Mouse (Mus musculus) yolk sac, embryonic 10.5 days (tissue): ENCODE measurements around the gene Mafb.
A peak's percentile ranks its signal among the peaks of the same experiment; 100 is the strongest.

Source experiments
- DNase-seq: peaks from one replicate; pipeline ENCODE4 v3.0.0-alpha.2; 2017; ENCODE audit warnings: low spot score

The Mafb gene

GRCm38 (mm10) chr2:160363201-160363600 is 3.7 kb downstream of the Mafb start:
- no peak for DNase-seq

DNA sequence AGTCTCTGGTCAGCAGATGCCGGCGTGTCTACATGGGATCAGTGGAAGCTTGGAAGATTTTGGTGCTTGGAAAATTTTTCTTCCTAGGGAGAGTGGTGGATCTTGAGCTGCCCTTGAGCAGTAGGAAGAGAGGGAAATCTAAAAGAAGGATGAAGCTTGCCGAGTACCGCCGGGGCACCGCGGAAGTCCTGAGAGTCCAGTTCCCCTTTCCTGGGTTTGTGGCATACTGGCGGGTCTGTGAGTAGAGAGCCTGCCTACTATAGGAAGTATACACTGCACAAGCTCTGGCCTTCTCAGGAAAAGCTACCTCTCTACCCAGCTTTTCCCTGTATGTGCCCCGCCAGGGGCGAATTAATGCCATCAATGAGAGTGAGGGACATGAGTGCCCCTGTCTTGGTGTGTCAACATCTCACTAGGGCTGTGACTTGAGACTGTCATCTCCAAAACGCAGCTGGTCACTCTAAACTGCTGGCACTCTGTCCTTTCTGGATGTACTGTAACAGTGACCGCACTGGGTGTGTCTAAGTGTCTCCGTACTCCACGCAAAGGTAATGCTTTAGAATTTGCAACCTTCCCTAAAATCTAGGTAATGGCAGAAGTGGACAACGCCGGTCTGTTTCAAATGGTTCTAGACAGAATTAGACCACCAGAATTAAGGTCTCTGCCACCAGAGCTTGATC is 5.3 kb downstream of the Mafb start:
- no peak for DNase-seq

DNA sequence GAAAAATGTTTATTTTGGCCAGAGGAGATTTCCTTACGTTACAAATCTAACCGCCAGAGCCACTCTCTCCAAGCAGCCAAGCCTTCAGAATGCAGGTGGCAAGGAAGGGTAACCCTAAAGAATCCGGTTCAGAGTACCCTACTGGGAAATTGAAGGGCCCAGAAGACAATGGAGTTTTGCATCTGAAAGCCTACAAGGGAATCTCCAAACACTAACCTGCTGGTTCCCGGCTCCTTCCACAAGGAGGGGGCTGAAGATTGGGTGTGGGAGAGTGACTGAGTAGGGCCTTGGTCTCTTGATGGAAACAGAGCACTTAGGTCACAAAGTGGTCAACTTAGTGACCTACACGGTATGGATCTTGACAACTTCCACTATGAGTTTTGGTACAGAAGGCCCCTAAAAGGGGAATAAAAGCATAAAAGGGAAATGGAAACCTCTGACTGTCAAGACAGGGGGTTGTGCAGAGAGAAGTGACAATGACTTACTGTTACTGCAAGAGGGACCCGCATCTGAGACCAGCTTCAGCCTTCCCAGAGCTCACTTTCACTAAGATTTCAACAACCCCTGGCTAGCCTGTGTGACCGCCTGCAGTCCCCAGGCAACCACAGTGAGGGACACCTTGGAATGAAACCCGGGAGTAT is 6.5 kb downstream of the Mafb start:
- DNase-seq: no peak

- no peak for DNase-seq
These were observed 8.0 kb downstream of the Mafb start for GRCm38 (mm10) chr2:160358896-160359295.

DNA sequence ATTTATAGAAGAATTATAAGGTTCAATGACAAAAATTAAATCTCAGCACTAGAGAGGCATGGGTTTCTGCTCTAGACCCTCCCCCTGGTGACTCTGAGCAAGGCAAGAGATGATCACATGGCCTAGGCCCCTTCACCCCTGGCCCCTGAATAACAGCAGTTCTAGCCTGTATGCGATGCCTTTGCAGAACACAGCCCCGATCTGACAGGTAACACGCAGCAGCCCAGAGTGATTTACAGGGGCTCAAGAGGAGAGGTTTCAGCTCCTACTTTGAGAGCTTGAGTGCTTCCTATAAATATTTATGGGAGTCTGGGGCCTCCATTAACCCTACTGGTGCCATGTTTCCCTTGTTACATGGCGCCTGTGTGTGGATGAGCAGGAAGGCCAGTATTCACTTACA is 9.4 kb downstream of the Mafb start:
- DNase-seq: no peak

DNA sequence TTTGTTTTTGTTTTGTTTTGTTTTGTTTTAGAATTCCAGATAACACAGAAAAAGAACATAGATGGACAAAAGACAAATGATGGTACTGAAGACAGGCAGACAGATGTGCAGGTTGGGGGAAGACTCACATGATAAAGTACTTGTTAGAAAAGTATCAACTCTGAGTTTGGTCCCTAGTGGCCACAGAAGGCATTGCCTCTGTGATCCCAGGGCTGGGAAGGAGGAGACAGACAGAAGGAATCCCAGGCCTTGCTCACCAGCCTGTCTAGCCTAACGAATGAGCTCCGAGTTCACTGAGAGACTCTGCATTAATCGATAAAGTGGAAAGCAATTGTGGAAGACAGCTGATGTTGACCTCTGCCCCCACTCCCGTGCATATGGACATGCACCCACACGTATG is 10.7 kb downstream of the Mafb start:
- no peak for DNase-seq

GRCm38 (mm10) chr2:160354319-160354718 is 12.5 kb downstream of the Mafb start:
- DNase-seq: no peak

GRCm38 (mm10) chr2:160353581-160353980 is 13.3 kb downstream of the Mafb start:
- DNase-seq: no peak

DNA sequence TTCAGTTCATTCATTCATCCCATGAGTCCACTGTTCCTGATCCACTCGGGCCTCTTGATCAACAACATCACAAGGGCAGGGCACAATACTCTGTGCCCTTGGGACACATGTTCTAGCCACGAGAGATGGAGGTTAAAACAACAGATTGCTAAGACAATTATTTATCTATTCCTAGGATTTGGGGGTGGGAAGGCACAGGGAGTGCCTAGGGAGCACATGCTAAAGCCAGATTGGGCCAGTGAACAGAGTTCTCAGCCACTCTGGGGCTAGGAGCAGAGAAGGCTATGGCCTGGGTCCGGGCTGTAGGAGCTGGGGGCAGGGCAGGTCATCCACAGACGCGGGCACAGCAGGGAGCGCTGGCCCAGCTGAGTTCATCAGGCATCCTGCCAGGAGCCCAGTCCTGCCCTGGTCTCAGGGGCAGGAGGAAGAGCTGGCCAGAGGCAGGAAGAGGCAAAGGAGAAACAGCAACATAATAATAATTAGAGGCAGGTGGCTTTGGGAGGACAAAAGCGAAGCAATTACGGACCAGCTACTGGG is 15.8 kb downstream of the Mafb start:
- DNase-seq: no peak

GRCm38 (mm10) chr2:160349578-160349977 is 17.3 kb downstream of the Mafb start:
- peak; percentile 76 for DNase-seq

DNA sequence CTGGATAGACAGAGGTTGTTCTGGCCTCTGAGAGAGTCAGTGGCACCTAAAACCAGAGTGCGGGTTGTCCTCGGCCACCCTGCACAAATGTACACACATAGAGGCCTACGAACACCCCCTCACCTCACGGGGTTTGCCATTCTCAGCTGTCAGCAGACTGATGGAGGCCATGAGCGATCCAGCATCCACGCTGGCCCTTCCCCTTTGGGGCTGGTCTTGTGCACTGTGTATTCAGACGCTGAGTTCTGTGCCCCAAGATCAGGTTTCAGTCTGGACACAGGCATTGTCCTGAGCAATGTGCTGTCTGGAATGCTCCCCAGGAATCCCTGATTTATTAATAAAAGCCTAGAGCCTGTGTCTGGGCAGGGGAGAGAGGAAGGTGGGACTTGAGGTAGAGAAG is 18.1 kb downstream of the Mafb start:
- DNase-seq: no peak

- DNase-seq: peak; percentile 79
These were observed 18.7 kb downstream of the Mafb start for GRCm38 (mm10) chr2:160348072-160348604.

- DNase-seq: no peak
These were observed 21.2 kb downstream of the Mafb start for GRCm38 (mm10) chr2:160345644-160346043.

- DNase-seq: peak; percentile 61
These were observed 26.7 kb downstream of the Mafb start for GRCm38 (mm10) chr2:160340121-160340520.

GRCm38 (mm10) chr2:160339595-160339994 is 27.3 kb downstream of the Mafb start:
- DNase-seq: no peak

DNA sequence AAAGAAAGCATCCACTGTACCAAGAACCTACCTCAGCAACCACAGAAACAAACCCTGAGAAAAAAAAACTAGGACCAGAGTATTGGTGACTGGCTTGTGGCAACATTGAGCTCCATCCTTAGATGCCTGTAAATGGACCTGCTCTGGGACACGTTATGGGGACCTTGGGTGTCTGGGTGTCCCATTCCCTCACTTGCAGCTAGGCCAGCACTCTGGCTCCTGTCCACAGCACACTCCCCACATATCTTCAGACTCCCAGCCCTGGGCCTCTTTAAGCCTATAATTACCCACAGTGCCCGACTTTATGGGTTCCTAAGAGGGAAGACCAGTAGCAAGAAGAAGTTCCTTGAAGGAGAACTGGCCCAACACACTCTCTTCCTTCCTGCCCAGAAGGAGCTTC is 30.8 kb downstream of the Mafb start:
- no peak for DNase-seq

GRCm38 (mm10) chr2:160335043-160335442 is 31.8 kb downstream of the Mafb start:
- DNase-seq: no peak

DNA sequence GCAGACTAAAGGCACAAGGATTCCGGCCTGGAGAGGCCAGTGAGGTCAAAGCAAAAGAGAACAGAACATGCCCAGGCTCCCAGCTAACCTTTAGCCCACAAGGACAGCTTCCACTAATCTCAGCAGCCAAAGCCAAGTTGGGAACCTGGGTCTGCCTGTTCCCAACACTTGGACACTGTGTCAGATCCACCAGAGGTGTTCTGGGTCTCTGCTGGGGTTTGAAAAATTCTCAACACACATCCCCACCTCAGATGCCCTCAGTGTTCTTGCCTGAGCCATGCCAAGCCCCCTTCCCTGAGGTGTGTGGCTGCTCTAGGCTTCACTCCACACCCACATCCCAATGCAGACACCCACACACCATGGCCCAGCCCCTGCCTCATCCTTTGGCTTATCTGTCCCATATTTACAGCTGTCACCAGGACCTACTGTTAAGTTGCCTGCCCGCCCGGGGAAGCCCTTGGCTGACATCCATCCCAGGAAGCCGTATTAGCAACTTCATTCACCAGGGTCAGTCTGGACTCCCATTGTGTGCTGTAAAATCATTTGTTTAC is 32.7 kb downstream of the Mafb start, which contains the start of gene Gm826:
Gm826 (minus strand) TSS at position 52 of the 551 bp plus-strand sequence.
- no peak for DNase-seq

GRCm38 (mm10) chr2:160332516-160333325 is 34.1 kb downstream of the Mafb start:
- DNase-seq: no peak

GRCm38 (mm10) chr2:160328886-160329285 is 38.0 kb downstream of the Mafb start:
- no peak for DNase-seq

DNA sequence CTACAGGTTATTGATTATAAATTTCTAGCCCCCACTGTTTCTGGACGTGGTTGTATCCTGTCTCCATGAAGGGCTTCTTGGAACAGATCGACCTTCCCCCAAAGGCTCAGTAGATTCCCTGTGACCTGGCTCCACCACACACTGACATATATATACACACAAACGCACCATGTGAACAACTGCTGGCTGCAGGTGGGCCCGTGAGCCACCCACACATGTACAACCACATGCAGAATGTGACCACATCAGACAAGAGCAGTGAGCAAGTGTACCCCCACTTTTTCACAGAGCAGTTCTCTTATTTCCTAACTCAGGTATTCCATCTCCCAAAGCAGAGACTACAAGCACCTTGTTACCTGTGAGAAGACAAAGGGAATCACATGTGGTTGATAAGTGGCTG is 39.1 kb downstream of the Mafb start:
- no peak for DNase-seq

GRCm38 (mm10) chr2:160327167-160327566 is 39.7 kb downstream of the Mafb start:
- DNase-seq: peak; percentile 48
